Mouse (Mus musculus) CH12.LX (cell line): ENCODE data around the gene Pip5k1b. TPM values are rescaled to one million over a fixed set of nuclear protein-coding genes. Genes with fewer than 3 reads are reported as not detected.

Experiments
- DNase-seq: peaks from one replicate; pipeline ENCODE4 v3.0.0-alpha.2; 2013; ENCODE audit errors: extremely low read depth
- H3K27ac ChIP-seq: 2 replicates; pipeline ENCODE4 v1.5.1; 2012; ENCODE audit warnings: low read depth, mild to moderate bottlenecking, control low read depth, moderate library complexity; ENCODE audit not compliant: insufficient read depth
- H3K27me3 ChIP-seq: replicated peaks from 2 replicates; pipeline ENCODE3; 2012; ENCODE audit warnings: inconsistent platforms
- H3K36me3 ChIP-seq, 2 experiments: replicated peaks in 1 of 2; 2 replicates each; pipeline versions ENCODE3 to v1.6.1; 2012; ENCODE audit warnings: inconsistent platforms in 1 of 2, low read length in 1 of 2, mild to moderate bottlenecking in 1 of 2, mixed read lengths in 1 of 2, moderate library complexity in 1 of 2; ENCODE audit not compliant: control insufficient read depth in 1 of 2, insufficient read depth in 1 of 2
- H3K4me1 ChIP-seq, 2 experiments: 2 replicates each; pipeline ENCODE4 v1.6.1; 2012; ENCODE audit warnings: inconsistent platforms in 1 of 2, moderate library complexity in 1 of 2; ENCODE audit not compliant: insufficient read depth in 2 of 2, control insufficient read depth in 1 of 2
- H3K4me2 ChIP-seq: 2 replicates; pipeline ENCODE4 v1.6.1; 2012; ENCODE audit warnings: low read depth, mild to moderate bottlenecking, control low read depth; ENCODE audit not compliant: poor library complexity, insufficient read depth, severe bottlenecking
- H3K4me3 ChIP-seq, 3 experiments: fragments of 150-350 bp in 1 of 3; sonication (generic) in 1 of 3; replicated peaks in 1 of 3; 2 replicates each; pipeline versions ENCODE3 to v1.5.1; 2011 to 2012; ENCODE audit warnings: low read depth in 2 of 3, low read length in 2 of 3, mild to moderate bottlenecking in 2 of 3, moderate library complexity in 2 of 3, control low read depth in 1 of 3, improper control_type of control experiment in 1 of 3, inconsistent platforms in 1 of 3, mixed read lengths in 1 of 3; ENCODE audit not compliant: poor library complexity in 1 of 3
- H3K79me2 ChIP-seq: replicated peaks from 2 replicates; pipeline ENCODE4 v1.6.1; 2012; ENCODE audit warnings: mild to moderate bottlenecking, moderate library complexity; ENCODE audit not compliant: control insufficient read depth, poor library complexity, insufficient read depth, severe bottlenecking; ENCODE audit errors: extremely low read depth
- H3K9ac ChIP-seq: 2 replicates; pipeline ENCODE4 v1.6.1; 2012; ENCODE audit warnings: low read depth, mild to moderate bottlenecking, control low read depth, moderate library complexity; ENCODE audit not compliant: insufficient read depth
- H3K9me3 ChIP-seq: replicated peaks from 2 replicates; pipeline ENCODE3; 2012; ENCODE audit warnings: low read length, inconsistent platforms, mixed read lengths
- BHLHE40 ChIP-seq: IDR thresholded peaks from 2 replicates; pipeline ENCODE4 v1.6.1; 2011; ENCODE audit warnings: mild to moderate bottlenecking, low read depth, low read length, improper control_type of control experiment
- E2F4 ChIP-seq: IDR thresholded peaks from 2 replicates; pipeline ENCODE4 v1.6.1; 2011; ENCODE audit warnings: low read depth, low read length, improper control_type of control experiment; ENCODE audit not compliant: insufficient replicate concordance
- ETS1 ChIP-seq: conservative IDR thresholded peaks from 2 replicates; pipeline ENCODE4 v1.6.1; 2012; ENCODE audit warnings: low read depth, mild to moderate bottlenecking, inconsistent platforms, low read length, improper control_type of control experiment, moderate library complexity
- GABPA ChIP-seq: IDR thresholded peaks from 2 replicates; pipeline ENCODE4 v1.6.1; 2012; ENCODE audit warnings: low read depth, low read length, improper control_type of control experiment, inconsistent platforms; ENCODE audit not compliant: insufficient replicate concordance
- KAT2A ChIP-seq: IDR thresholded peaks from 2 replicates; pipeline ENCODE4 v1.6.1; 2012; ENCODE audit warnings: low read length, improper control_type of control experiment, inconsistent platforms; ENCODE audit not compliant: insufficient replicate concordance
- MEF2A ChIP-seq: IDR thresholded peaks from 2 replicates; pipeline ENCODE4 v1.6.1; 2014; ENCODE audit warnings: low read depth, mild to moderate bottlenecking, inconsistent platforms, low read length, improper control_type of control experiment, borderline replicate concordance
- MYC ChIP-seq: IDR thresholded peaks from 2 replicates; pipeline ENCODE4 v1.6.1; 2011; ENCODE audit warnings: low read depth, mild to moderate bottlenecking, improper control_type of control experiment, low read length
- NRF1 ChIP-seq: IDR thresholded peaks from 2 replicates; pipeline ENCODE4 v1.6.1; 2014; ENCODE audit warnings: low read depth, mild to moderate bottlenecking, inconsistent platforms, low read length, improper control_type of control experiment, moderate library complexity
- POLR2A ChIP-seq: IDR thresholded peaks from 2 replicates; pipeline ENCODE4 v1.6.1; 2011; ENCODE audit warnings: low read depth, mild to moderate bottlenecking, improper control_type of control experiment, low read length
- SIN3A ChIP-seq: IDR thresholded peaks from 2 replicates; pipeline ENCODE4 v1.6.1; 2012; ENCODE audit warnings: low read length, improper control_type of control experiment, inconsistent platforms
- SMC3 ChIP-seq: IDR thresholded peaks from 2 replicates; pipeline ENCODE4 v1.6.1; 2011; ENCODE audit warnings: low read depth, low read length, improper control_type of control experiment
- TCF12 ChIP-seq: IDR thresholded peaks from 2 replicates; pipeline ENCODE4 v1.6.1; 2014; ENCODE audit warnings: low read depth, mild to moderate bottlenecking, inconsistent platforms, low read length, improper control_type of control experiment
- USF1 ChIP-seq: IDR thresholded peaks from 2 replicates; pipeline ENCODE4 v1.6.1; 2014; ENCODE audit warnings: low read depth, mild to moderate bottlenecking, inconsistent platforms, low read length, improper control_type of control experiment
- USF2 ChIP-seq: conservative IDR thresholded peaks from 2 replicates; pipeline ENCODE4 v1.6.1; 2011; ENCODE audit warnings: low read depth, low read length, improper control_type of control experiment
- ZMIZ1 ChIP-seq: IDR thresholded peaks from 2 replicates; pipeline ENCODE4 v1.6.1; 2012; ENCODE audit warnings: low read depth, mild to moderate bottlenecking, inconsistent platforms, low read length, improper control_type of control experiment
- ZNF384 ChIP-seq: IDR thresholded peaks from 2 replicates; pipeline ENCODE4 v1.6.1; 2012; ENCODE audit warnings: low read depth, low read length, improper control_type of control experiment, inconsistent platforms
- dilution Hi-C: fragments of 300-500 bp; cut with MboI; formaldehyde crosslinking; loops from 2 replicates; pipeline ENCODE4 v1.14.3; 2020; ENCODE audit warnings: low sequenced_read_pairs; ENCODE audit not compliant: extremely low pct_unique_long_range_greater_than_20kb, extremely low pct_ligation_motif_present
- in situ Hi-C: fragments of 300-500 bp; cut with MboI; formaldehyde crosslinking; loops from 3 replicates; pipeline ENCODE4 v1.14.3; 2019; ENCODE audit warnings: low sequenced_read_pairs, low pct_ligation_motif_present, low pct_unique_long_range_greater_than_20kb, mixed read lengths
- polyA plus RNA-seq: library from polyadenylated mRNA; unstranded; fragments of >175 nt; gene quantifications from 2 replicates; pipeline ENCODE4 v1.2.1, GENCODE M21; 2012; ENCODE audit warnings: low read depth; ENCODE audit not compliant: insufficient read length
- total RNA-seq, 2 experiments: library from RNA; depleted of rRNA; stranded (reverse); fragments of 300-350 nt in 1 of 2; fragments of >200 nt in 1 of 2; gene quantifications; 2 replicates each; pipeline ENCODE4 v1.2.3; 2012 to 2014

Gene Pip5k1b
- total and polyA plus RNA-seq, 3 experiments = 1.7 to 2.9 (median 2.0) TPM

DNA sequence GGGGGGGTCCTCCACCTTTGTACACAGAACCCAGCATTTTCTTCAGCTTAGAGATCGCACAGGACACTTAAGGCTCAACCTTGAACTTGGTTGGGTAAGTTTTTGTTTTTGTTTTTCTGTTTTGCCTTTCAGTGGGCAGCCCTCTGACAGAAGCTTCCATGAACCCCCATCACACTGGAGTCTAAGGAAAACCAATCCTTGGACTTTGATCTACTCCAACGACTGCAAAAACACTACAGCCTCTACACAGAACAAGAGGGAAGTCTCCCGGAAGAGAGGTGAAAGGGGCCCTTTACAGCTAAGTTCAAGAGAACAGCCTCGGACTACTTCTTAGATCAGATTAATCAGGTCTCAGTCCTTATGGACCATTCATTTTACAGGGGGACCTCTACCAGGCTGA lies 1.2 kb downstream of the Pip5k1b start:
- Histone ChIP-seq H3K9ac (no peak overlapping the region), H3K36me3 (no peaks in the 10 kb centered on the region), H3K9me3 (no peaks in the 10 kb centered on the region), H3K27me3 (peaks cover 39% of the 10 kb centered on the region), H3K4me3 (no peak overlapping the region), H3K27ac (no peak overlapping the region), H3K4me2 (peak overlapping the region; percentile 95), H3K79me2 (no peaks in the 10 kb centered on the region), H3K4me1 (peaks cover 3 to 13% of the 10 kb centered on the region in 2 experiments; a peak in 2 of 4 replicates)
- dilution Hi-C loops (no loop called here), in situ Hi-C loops (no loop called here)
- no peak for TF ChIP-seq NRF1
- TF ChIP-seq TCF12 = no peak
- no peak for TF ChIP-seq POLR2A
- no peak for TF ChIP-seq ZMIZ1
- TF ChIP-seq MEF2A = no peak
- TF ChIP-seq USF1 = no peak
- no peak for TF ChIP-seq MYC
- no peak for TF ChIP-seq KAT2A
- TF ChIP-seq BHLHE40 = no peak
- no peak for TF ChIP-seq USF2
- no peak for TF ChIP-seq ETS1
- TF ChIP-seq ZNF384 = no peak
- no peak for TF ChIP-seq SMC3
- TF ChIP-seq SIN3A = no peak
- TF ChIP-seq GABPA = no peak
- TF ChIP-seq E2F4 = no peak
- DNase-seq = no peak

DNA sequence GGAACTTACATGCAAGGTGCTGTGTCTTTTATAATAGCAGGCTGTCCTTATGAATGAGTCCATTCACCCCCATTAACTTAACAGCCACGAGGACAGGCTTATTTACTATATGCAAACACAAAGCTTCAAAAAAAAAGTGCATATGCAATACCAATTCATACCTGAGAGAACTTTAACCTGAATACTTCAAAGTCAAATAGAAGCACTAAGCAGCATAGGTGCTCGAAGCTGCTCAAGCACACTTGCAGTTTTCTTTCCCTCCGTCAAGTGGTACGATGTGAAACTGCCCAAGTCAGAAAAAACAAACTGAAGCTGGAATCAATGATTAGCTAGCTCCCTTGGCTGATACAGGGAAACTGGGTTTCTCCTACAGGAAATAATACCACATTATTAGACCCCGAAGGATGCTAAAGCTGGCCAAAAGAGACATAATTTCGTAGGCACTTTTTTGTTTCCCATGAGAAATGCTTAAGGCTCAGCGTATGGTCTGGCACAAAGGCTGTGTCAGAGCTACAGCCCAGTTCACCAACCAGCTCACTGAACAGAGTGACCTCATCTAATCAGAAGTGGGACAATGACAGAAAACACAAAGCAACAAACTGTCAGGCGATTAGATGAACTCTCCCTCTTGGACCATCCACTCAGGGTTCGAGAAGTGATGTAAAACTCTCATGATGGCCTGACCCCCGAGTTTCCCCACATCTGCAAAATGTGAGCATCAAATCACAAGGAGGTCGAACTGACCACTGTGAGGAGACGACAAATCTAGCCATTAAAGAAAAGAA lies 2.2 kb downstream of the Pip5k1b start:
- H3K4me3 ChIP-seq = no peak overlapping the region
- dilution Hi-C loops = no loop called here
- TF ChIP-seq NRF1 = no peak
- TF ChIP-seq, all 38 proteins: peak for 0
- H3K4me2 ChIP-seq = no peak overlapping the region
- in situ Hi-C loops = no loop called here
- H3K9me3 ChIP-seq = peaks cover 2% of the 10 kb centered on the region
- no peak overlapping the region for H3K9ac ChIP-seq
- DNase-seq = no peak
- H3K79me2 ChIP-seq = no peaks in the 10 kb centered on the region
- H3K4me1 ChIP-seq = peaks cover 3 to 13% of the 10 kb centered on the region in 2 experiments; a peak in 2 of 4 replicates
- H3K27me3 ChIP-seq = peaks cover 39% of the 10 kb centered on the region
- no peak overlapping the region for H3K27ac ChIP-seq
- no peaks in the 10 kb centered on the region for H3K36me3 ChIP-seq
